Mouse (Mus musculus) large intestine, adult 2 months (tissue): ENCODE data around the gene Insig1. TPM values are rescaled to one million over a fixed set of nuclear protein-coding genes. Genes with fewer than 3 reads are reported as not detected.

ENCODE experiments used
- DNase-seq: peaks from one replicate; pipeline ENCODE4 v3.0.0-alpha.2; 2012; ENCODE audit warnings: low read depth, low spot score
- WGBS: fragments of 180-500 bp; shearing (Covaris S2); methylation state at CpG from one replicate; pipeline ENCODE4 v1.1.7; 2018; 5-methylcytosine and 5-hydroxymethylcytosine counted together
- polyA plus RNA-seq: library from polyadenylated mRNA; depleted of rRNA; stranded (reverse); fragments of >200 nt; gene quantifications from 2 replicates; pipeline ENCODE4 v1.2.3, GENCODE M21; 2012; rRNA removed

Insig1 gene
- polyA plus RNA-seq, 1 experiment = 64.9 TPM

- 26% methylated on average over 2 of the region's 2 CpGs for WGBS
- DNase-seq = no peak
Observed at GRCm38 (mm10) chr5:28110881-28111280, 39.7 kb downstream of the Insig1 start.

- 9% methylated on average over 13 of the region's 13 CpGs for WGBS
- no peak for DNase-seq
Observed at GRCm38 (mm10) chr5:28117251-28117880, 46.2 kb downstream of the Insig1 start.

GRCm38 (mm10) chr5:28117882-28118530 is 46.8 kb downstream of the Insig1 start:
- no peak for DNase-seq
- WGBS = 2% methylated on average over 30 of the region's 30 CpGs

GRCm38 (mm10) chr5:28118531-28118925 is 47.4 kb downstream of the Insig1 start:
- WGBS = 1% methylated on average over 19 of the region's 19 CpGs
- DNase-seq = no peak

GRCm38 (mm10) chr5:28119576-28119975 is 48.4 kb downstream of the Insig1 start:
- WGBS = 33% methylated on average over 3 of the region's 3 CpGs
- DNase-seq = no peak

- peak; percentile 18 for DNase-seq
- 3% methylated on average over 27 of the region's 27 CpGs for WGBS
Observed at GRCm38 (mm10) chr5:28122491-28123454, 51.6 kb downstream of the Insig1 start.

- DNase-seq = no peak
- WGBS = 4% methylated on average over 11 of the region's 11 CpGs
Observed at GRCm38 (mm10) chr5:28123455-28123825, 52.3 kb downstream of the Insig1 start.

- 6% methylated on average over 28 of the region's 28 CpGs for WGBS
- no peak for DNase-seq
Observed at GRCm38 (mm10) chr5:28124321-28125230, 53.4 kb downstream of the Insig1 start.

Other genes starting within 250 kb of the Insig1 start
- 0.01 and 0.03 TPM in 2 replicates for gene Htr5a, start 229.2 kb upstream of the Insig1 start, polyA plus RNA-seq
- not detected in 2 replicates for gene En2, start 94.3 kb downstream of the Insig1 start, polyA plus RNA-seq
- 0.61 and 1.8 TPM in 2 replicates for gene Cnpy1, start 174.4 kb downstream of the Insig1 start, polyA plus RNA-seq
- 11.5 and 17.2 TPM in 2 replicates for gene Rbm33, start 245.8 kb downstream of the Insig1 start, polyA plus RNA-seq